Mouse (Mus musculus): Measurements from ENCODE around the gene Gm7942. TPM values are rescaled to one million over a fixed set of nuclear protein-coding genes. Genes with fewer than 3 reads are reported as not detected.

Gene Gm7942
- not detected in 2 replicates for polyA plus RNA-seq (2012; rRNA removed)

DNA sequence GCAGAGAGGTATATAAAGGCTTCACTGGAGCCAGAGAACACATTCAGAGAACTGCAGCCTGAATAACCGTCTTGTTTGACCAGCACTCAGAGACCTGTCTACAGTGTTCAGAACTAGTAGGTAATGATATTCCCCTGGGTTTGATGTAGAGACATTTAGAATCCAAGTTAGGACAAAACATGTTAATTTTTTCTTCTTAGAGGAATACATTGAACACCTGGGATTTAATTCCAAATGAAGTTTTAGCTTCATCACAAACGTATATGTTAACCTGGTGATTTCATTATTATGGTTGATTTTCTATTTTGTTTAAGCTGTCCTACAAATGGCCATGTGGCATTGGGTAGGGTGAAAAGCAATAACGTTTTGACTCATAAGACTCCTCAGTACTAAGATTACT lies at the start of gene Gm7942:
TSS of gene Gm7942 (plus strand) at position 301 of the 400 bp plus-strand sequence.

Other genes with a start within 250 kb of the Gm7942 start
- gene Gm3183, start 241.5 kb upstream of the Gm7942 start, polyA plus RNA-seq (2012; rRNA removed), result not detected in 2 replicates
- not detected in 2 replicates for gene Gm6367, start 118.3 kb upstream of the Gm7942 start, polyA plus RNA-seq (2012; rRNA removed)
- not detected in 2 replicates for gene Gm16513, start 75.7 kb downstream of the Gm7942 start, polyA plus RNA-seq (2012; rRNA removed)
- not detected in 2 replicates for gene Gm10424, start 165.8 kb downstream of the Gm7942 start, polyA plus RNA-seq (2012; rRNA removed)
- gene Gm3259, start 199.0 kb downstream of the Gm7942 start, polyA plus RNA-seq (2012; rRNA removed), result not detected in 2 replicates

Data from central nervous system, embryonic 14 days (tissue).